Mouse (Mus musculus) neural tube, embryonic 13.5 days (tissue): ENCODE data around the gene Luzp1. TPM values are rescaled to one million over a fixed set of nuclear protein-coding genes. Genes with fewer than 3 reads are reported as not detected.

ENCODE experiments used
- ATAC-seq: fragments of 200-750 bp; cut with Nextera tagmentation; 2 replicates; pipeline ENCODE4 v1.8.0; 2017; ENCODE audit warnings: low read depth, mild to moderate bottlenecking, moderate TSS enrichment, moderate library complexity
- H3K27ac ChIP-seq: fragments of 300-500 bp; sonication (generic); replicated peaks from 2 replicates; pipeline ENCODE4 v1.5.1; 2015; ENCODE audit warnings: moderate library complexity, mild to moderate bottlenecking, inconsistent platforms
- H3K27me3 ChIP-seq: fragments of 300-500 bp; sonication (generic); 2 replicates; pipeline ENCODE4 v1.6.1; 2015; ENCODE audit warnings: mild to moderate bottlenecking, inconsistent platforms
- H3K36me3 ChIP-seq: fragments of 300-500 bp; sonication (generic); 2 replicates; pipeline ENCODE4 v1.6.1; 2015; ENCODE audit warnings: mild to moderate bottlenecking, inconsistent platforms
- H3K4me1 ChIP-seq: fragments of 300-500 bp; sonication (generic); replicated peaks from 2 replicates; pipeline ENCODE4 v1.6.1; 2015; ENCODE audit warnings: inconsistent platforms
- H3K4me2 ChIP-seq: fragments of 300-500 bp; sonication (generic); 2 replicates; pipeline ENCODE4 v1.6.1; 2015; ENCODE audit warnings: inconsistent platforms, mild to moderate bottlenecking, moderate library complexity
- H3K4me3 ChIP-seq: fragments of 300-500 bp; sonication (generic); 2 replicates; pipeline ENCODE4 v1.5.1; 2015; ENCODE audit warnings: mild to moderate bottlenecking, inconsistent platforms
- H3K9ac ChIP-seq: fragments of 300-500 bp; sonication (generic); 2 replicates; pipeline ENCODE4 v1.6.1; 2015; ENCODE audit warnings: moderate library complexity, mild to moderate bottlenecking, inconsistent platforms
- H3K9me3 ChIP-seq: fragments of 300-500 bp; sonication (generic); 2 replicates; pipeline ENCODE4 v1.6.1; 2016; ENCODE audit warnings: inconsistent platforms
- WGBS: fragments of 180-500 bp; shearing (Covaris S2); methylation state at CpG from one replicate; pipeline ENCODE4 v1.1.7; 2015; 5-methylcytosine and 5-hydroxymethylcytosine counted together
- polyA plus RNA-seq: library from polyadenylated mRNA; unstranded; fragments of >200 nt; fragmentation: Nextera tagmentation; extraction: Ambion mirVana; gene quantifications from 2 replicates; pipeline ENCODE4 v1.2.1, GENCODE M21; 2015

Gene Luzp1
- polyA plus RNA-seq, 1 experiment from 2014 or later, result 70.9 TPM

DNA sequence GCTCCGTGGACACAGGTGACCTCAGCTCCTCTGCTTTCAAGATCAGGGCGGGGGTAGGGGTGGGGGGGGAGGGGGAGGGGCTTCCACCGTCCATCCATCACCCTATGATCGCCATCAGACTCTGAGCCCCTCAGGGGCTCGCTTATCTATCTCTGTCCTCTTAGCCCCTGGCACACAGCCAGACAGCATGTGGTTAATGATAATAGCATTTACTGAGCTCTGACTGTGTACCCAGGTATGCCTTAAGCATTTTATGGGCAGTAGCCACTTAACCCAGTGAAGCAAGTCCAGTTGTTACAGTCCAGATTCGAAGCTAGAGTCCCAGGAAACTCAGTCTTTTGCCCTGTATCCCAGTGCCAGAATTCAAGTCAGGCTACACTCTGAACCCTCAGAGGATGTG lies 18.0 kb upstream of the Luzp1 start:
- peak; percentile 65; the same call in 1 of the 2 replicates for ATAC-seq
- Histone ChIP-seq H3K36me3 (no peaks in the 10 kb centered on the region), H3K4me2 (no peak overlapping the region), H3K4me1 (peaks cover 9% of the 10 kb centered on the region), H3K9me3 (no peaks in the 10 kb centered on the region), H3K27ac (no peak overlapping the region), H3K9ac (no peak overlapping the region), H3K27me3 (no peaks in the 10 kb centered on the region), H3K4me3 (no peak overlapping the region)
- 4% methylated on average over 6 of the region's 6 CpGs for WGBS

DNA sequence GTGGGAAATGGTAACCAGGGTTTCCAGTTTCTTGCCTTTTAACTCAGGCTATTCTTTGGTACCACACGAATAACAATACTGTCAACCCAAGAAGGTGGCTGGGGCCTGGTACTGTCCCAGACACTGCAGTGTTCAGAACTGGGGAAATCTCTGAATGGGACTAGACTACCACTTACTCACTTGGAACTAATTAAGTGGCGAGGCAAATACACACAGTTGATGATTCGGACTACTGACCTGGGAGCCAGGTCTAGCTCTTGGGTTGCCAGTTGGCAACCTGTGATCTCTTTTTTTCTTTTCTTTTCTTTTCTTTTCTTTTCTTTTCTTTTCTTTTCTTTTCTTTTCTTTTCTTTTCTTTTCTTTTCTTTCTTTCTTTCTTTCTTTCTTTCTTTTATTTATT lies 17.3 kb upstream of the Luzp1 start:
- H3K4me1 ChIP-seq, result peaks cover 9% of the 10 kb centered on the region
- no peak overlapping the region for H3K4me2 ChIP-seq
- no peaks in the 10 kb centered on the region for H3K36me3 ChIP-seq
- H3K4me3 ChIP-seq, result no peak overlapping the region
- H3K9me3 ChIP-seq, result no peaks in the 10 kb centered on the region
- ATAC-seq, result no peak
- no peak overlapping the region for H3K9ac ChIP-seq
- 81% methylated on average over 3 of the region's 3 CpGs for WGBS
- H3K27ac ChIP-seq, result no peak overlapping the region
- H3K27me3 ChIP-seq, result no peaks in the 10 kb centered on the region

DNA sequence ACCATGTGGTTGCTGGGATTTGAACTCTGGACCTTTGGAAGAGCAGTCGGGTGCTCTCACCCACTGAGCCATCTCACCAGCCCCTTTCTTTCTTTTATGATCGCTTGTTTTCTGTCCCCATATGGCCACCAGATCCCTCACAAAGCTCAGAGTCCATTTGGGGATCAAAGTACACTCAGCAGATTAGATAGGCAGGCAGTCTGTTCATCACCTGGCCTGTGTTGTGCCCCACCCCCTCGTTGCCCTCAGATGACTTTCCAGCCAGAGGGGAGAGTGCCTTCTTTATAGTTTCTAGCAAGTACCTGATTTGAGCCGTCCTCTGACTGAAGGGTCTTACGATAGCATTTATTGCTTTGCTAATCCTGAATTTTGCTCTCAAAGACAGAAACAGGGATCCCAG lies 16.8 kb upstream of the Luzp1 start:
- Histone ChIP-seq H3K4me2 (no peak overlapping the region), H3K9ac (no peak overlapping the region), H3K4me3 (no peak overlapping the region), H3K27ac (no peak overlapping the region), H3K9me3 (no peaks in the 10 kb centered on the region), H3K4me1 (peaks cover 9% of the 10 kb centered on the region), H3K27me3 (no peaks in the 10 kb centered on the region), H3K36me3 (no peaks in the 10 kb centered on the region)
- WGBS, result 59% methylated on average over 5 of the region's 5 CpGs
- ATAC-seq, result no peak

DNA sequence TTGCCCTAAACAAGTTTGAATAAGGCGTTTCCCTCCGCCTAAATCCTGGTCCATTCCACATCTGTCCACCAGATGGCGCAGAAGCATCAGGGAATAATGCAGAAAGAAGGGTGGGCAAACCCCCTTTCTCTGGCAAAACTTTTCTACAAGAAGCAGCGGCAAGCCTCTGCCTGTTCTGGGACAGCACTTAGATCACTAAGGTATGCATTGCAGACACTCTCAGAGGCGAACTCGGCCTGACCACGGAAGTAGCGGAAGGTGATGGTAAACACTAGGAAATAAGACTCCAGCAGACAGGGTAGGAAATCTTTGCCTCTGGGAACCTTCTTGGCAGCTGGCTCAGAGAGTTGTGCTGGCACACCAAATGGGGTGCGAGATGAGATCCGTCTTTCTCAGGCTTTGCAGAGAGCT lies 14.7 kb upstream of the Luzp1 start:
- no peaks in the 10 kb centered on the region for H3K9me3 ChIP-seq
- WGBS, result 11% methylated on average over 10 of the region's 10 CpGs
- ATAC-seq, result no peak

GRCm38 (mm10) chr4:136456516-136457218 lies 12.9 kb upstream of the Luzp1 start:
- Histone ChIP-seq H3K9me3 (no peaks in the 10 kb centered on the region), H3K9ac (no peak overlapping the region), H3K36me3 (no peaks in the 10 kb centered on the region), H3K4me2 (no peak overlapping the region), H3K4me1 (peaks cover 9% of the 10 kb centered on the region), H3K4me3 (no peak overlapping the region), H3K27ac (no peak overlapping the region), H3K27me3 (peaks cover 7% of the 10 kb centered on the region)
- 92% methylated on average over 6 of the region's 6 CpGs for WGBS
- ATAC-seq, result no peak

More for the DNA sequence above, 14.7 kb upstream of the Luzp1 start:
- Histone ChIP-seq H3K27me3 (no peaks in the 10 kb centered on the region), H3K4me3 (no peak overlapping the region; the same call in 1 of the 2 replicates), H3K4me2 (peak overlapping the region; percentile 39), H3K4me1 (peaks cover 9% of the 10 kb centered on the region), H3K9ac (no peak overlapping the region), H3K36me3 (no peaks in the 10 kb centered on the region), H3K27ac (no peak overlapping the region)

DNA sequence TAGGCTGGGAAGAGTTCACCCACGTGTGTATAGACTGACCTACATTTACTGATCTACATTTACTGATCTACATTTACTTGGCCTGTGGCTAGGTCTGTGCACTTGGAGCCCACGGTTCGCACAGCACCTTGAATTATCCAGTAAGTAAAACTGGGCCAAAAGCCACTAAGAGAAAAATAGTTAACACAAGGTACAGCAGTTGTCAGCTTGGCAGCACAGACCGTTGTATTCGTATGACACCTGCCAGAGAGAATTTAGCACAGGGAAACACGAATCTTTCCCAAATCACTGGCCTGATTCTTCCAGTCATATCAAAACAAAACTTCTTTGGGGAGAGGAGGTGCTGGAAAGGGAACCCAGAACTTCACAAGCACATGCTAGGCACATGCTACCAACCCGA lies 11.3 kb upstream of the Luzp1 start:
- no peak overlapping the region for H3K4me3 ChIP-seq
- H3K27me3 ChIP-seq, result peaks cover 18% of the 10 kb centered on the region
- no peak overlapping the region for H3K9ac ChIP-seq
- H3K4me2 ChIP-seq, result no peak overlapping the region
- H3K27ac ChIP-seq, result no peak overlapping the region
- ATAC-seq, result no peak
- peaks cover 21% of the 10 kb centered on the region for H3K4me1 ChIP-seq
- WGBS, result 82% methylated on average over 7 of the region's 7 CpGs
- H3K36me3 ChIP-seq, result no peaks in the 10 kb centered on the region
- H3K9me3 ChIP-seq, result no peaks in the 10 kb centered on the region

GRCm38 (mm10) chr4:136459210-136459609 lies 10.4 kb upstream of the Luzp1 start:
- 78% methylated on average over 12 of the region's 12 CpGs for WGBS
- Histone ChIP-seq H3K4me2 (no peak overlapping the region), H3K27me3 (peaks cover 27% of the 10 kb centered on the region), H3K9ac (no peak overlapping the region), H3K4me3 (no peak overlapping the region), H3K9me3 (no peaks in the 10 kb centered on the region), H3K36me3 (no peaks in the 10 kb centered on the region), H3K27ac (no peak overlapping the region), H3K4me1 (peaks cover 31% of the 10 kb centered on the region)
- no peak for ATAC-seq

DNA sequence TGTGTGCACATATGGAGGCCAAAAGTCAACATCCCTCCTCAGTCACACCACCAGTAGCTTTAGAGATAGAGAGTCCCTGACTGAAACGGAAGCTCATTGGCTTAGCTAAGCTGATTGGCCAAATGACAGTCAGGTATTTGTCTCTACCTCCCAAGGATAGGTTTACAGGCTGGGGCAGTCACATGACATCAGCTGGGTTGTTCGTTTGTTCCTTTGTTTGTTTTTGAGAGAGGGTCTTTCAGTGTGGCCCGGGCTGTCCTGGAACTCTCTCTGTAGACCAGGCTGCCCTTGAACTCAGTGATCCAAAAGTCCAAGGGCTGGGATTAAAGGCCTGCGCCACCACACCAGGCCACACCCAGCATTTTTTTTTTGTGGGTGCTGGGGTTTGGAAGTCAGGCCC lies 8.4 kb upstream of the Luzp1 start:
- no peak for ATAC-seq
- H3K27me3 ChIP-seq, result peaks cover 38% of the 10 kb centered on the region
- no peak overlapping the region for H3K9ac ChIP-seq
- H3K4me2 ChIP-seq, result no peak overlapping the region
- H3K4me3 ChIP-seq, result no peak overlapping the region
- no peak overlapping the region for H3K27ac ChIP-seq
- no peaks in the 10 kb centered on the region for H3K9me3 ChIP-seq
- peaks cover 37% of the 10 kb centered on the region for H3K4me1 ChIP-seq
- H3K36me3 ChIP-seq, result no peaks in the 10 kb centered on the region
- WGBS, result 31% methylated on average over 4 of the region's 4 CpGs

DNA sequence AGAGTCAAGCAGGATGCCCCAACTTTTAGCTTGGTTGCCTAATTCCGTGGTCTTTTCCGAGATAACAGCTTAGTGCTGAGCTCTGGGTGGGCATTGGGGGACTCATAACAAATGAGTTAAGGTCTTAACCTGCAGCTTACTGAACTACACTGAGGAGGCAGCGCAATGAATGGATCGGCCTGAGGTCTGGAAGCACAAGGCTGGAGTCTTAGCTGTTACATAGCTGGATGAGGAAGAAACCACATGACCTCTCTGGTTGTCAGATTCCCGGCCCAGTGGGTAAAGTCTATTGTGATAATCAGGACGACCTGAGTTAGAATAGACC lies 7.8 kb upstream of the Luzp1 start:
- Histone ChIP-seq H3K4me3 (peak overlapping the region; percentile 65), H3K4me1 (peaks cover 40% of the 10 kb centered on the region), H3K27ac (no peak overlapping the region), H3K36me3 (no peaks in the 10 kb centered on the region), H3K4me2 (peak overlapping the region; percentile 93), H3K9me3 (no peaks in the 10 kb centered on the region), H3K27me3 (peaks cover 38% of the 10 kb centered on the region), H3K9ac (peak overlapping the region; percentile 80)
- WGBS, result 12% methylated on average over 6 of the region's 6 CpGs
- ATAC-seq, result peak; percentile 14; the same call in 1 of the 2 replicates

DNA sequence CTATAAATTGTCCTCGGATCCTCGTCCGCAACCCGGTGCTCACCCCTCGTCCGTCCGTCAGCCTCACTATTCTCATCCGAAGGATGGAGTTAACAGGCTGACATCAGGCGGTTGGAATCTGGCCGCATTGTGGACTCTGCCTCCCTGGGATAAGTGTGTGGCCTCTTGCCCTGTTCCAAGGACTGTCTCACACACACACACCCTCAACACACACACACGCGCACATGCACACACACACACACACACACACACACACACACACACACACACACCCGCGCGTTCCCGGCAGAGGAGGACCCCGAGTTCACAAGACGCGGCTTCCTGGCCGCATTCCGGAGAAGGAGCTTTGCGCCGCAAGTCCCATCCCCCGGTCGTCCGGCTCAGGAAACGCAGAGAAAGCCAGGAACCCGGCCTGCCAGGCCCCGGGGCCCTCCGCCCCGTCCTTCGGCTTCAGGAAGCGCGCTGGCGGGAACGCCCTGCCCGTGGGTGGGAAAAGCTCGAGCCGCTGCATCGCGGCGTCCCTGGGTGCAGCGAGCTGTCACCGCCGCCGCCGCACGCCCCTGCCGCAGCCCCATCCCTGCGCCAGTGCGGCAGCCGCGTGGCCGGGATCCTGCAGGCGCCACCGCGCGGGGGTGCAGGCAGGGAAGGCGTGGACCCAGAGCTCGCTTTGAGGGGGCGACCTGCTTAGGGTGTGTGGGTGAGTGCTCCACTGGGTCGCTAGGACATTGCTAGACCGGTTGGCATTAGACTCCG lies 7.3 kb upstream of the Luzp1 start, which contains the start of gene 6030445D17Rik:
6030445D17Rik (plus strand) TSS at position 165 of the 753 bp plus-strand sequence.
- Histone ChIP-seq H3K27me3 (peaks cover 38% of the 10 kb centered on the region), H3K4me1 (peaks cover 40% of the 10 kb centered on the region), H3K9ac (peak within 1 kb of the TSS; percentile 80), H3K4me3 (peak within 1 kb of the TSS; percentile 65), H3K4me2 (peak within 1 kb of the TSS; percentile 93), H3K36me3 (no peaks in the 10 kb centered on the region), H3K9me3 (no peaks in the 10 kb centered on the region), H3K27ac (peak within 1 kb of the TSS; percentile 71)
- ATAC-seq, result peak; percentile 84
- WGBS, result under 1% methylated on average over 63 of the region's 64 CpGs

GRCm38 (mm10) chr4:136462839-136463178 lies 6.8 kb upstream of the Luzp1 start:
- peaks cover 38% of the 10 kb centered on the region for H3K27me3 ChIP-seq
- peak overlapping the region; percentile 80 for H3K9ac ChIP-seq
- peak overlapping the region; percentile 71 for H3K27ac ChIP-seq
- H3K36me3 ChIP-seq, result no peaks in the 10 kb centered on the region
- peak overlapping the region; percentile 93 for H3K4me2 ChIP-seq
- ATAC-seq, result peak; percentile 70
- WGBS, result 2% methylated on average over 8 of the region's 8 CpGs
- H3K4me1 ChIP-seq, result peaks cover 40% of the 10 kb centered on the region
- H3K9me3 ChIP-seq, result no peaks in the 10 kb centered on the region
- H3K4me3 ChIP-seq, result peak overlapping the region; percentile 65

DNA sequence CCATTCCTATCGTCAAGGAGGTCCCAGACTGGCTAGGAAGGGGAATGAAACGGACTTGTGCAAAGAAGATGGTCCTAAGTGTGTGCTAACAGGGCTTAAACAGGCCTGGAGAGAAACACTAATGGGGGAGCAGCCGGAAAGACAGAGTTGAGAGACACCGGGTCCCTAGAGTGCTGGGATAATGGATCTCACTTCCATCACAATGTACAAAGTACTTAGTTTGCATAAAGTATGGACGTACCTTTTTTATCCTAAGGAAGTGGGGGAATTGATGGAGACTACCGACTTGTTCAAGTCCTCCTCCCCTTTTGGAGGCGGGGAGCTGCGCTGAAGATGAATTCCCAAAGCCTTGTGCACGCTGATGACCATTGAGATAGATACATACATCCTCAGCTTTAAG lies 6.1 kb upstream of the Luzp1 start:
- Histone ChIP-seq H3K27me3 (peaks cover 38% of the 10 kb centered on the region), H3K27ac (no peak overlapping the region), H3K9me3 (no peaks in the 10 kb centered on the region), H3K4me2 (peak overlapping the region; percentile 93), H3K36me3 (no peaks in the 10 kb centered on the region), H3K4me1 (peaks cover 40% of the 10 kb centered on the region), H3K4me3 (peak overlapping the region; percentile 65), H3K9ac (no peak overlapping the region)
- ATAC-seq, result no peak
- WGBS, result 11% methylated on average over 9 of the region's 9 CpGs
